Mouse (Mus musculus) G1E (cell line): Measurements from ENCODE around the gene Fbxl20. TPM values are rescaled to one million over a fixed set of nuclear protein-coding genes. Genes with fewer than 3 reads are reported as not detected.
A peak's percentile ranks its signal among the peaks of the same experiment; 100 is the strongest.

ENCODE experiments used
- ATAC-seq: 2 replicates; pipeline ENCODE4 v1.8.0; 2016; ENCODE audit warnings: mild to moderate bottlenecking; ENCODE audit not compliant: insufficient number of reproducible peaks, poor library complexity, low FRiP score, severe bottlenecking; ENCODE audit errors: extremely low read depth
- DNase-seq: peaks from one replicate; pipeline ENCODE4 v3.0.0; 2012; ENCODE audit warnings: low spot score
- H3K27me3 ChIP-seq: 2 replicates; pipeline ENCODE4 v1.6.1; 2012; ENCODE audit warnings: mild to moderate bottlenecking, low read length, inconsistent platforms; ENCODE audit not compliant: insufficient read depth
- H3K36me3 ChIP-seq: replicated peaks from 2 replicates; pipeline ENCODE3; 2012; ENCODE audit warnings: mild to moderate bottlenecking, inconsistent platforms
- H3K4me1 ChIP-seq: 2 replicates; pipeline ENCODE4 v1.6.1; 2012; ENCODE audit warnings: low read depth, low read length, inconsistent platforms, mixed read lengths; ENCODE audit not compliant: insufficient read depth
- H3K4me3 ChIP-seq: 2 replicates; pipeline ENCODE4 v1.5.1; 2012; ENCODE audit warnings: low read depth, mild to moderate bottlenecking, inconsistent platforms, low read length, moderate library complexity, mixed read lengths
- H3K9me3 ChIP-seq: replicated peaks from 2 replicates; pipeline ENCODE4 v1.6.1; 2012; ENCODE audit warnings: inconsistent platforms
- CTCF ChIP-seq: IDR thresholded peaks from 2 replicates; pipeline ENCODE4 v1.5.1; 2012; ENCODE audit warnings: low read depth, low read length, inconsistent platforms, mixed read lengths
- GATA1 ChIP-seq: IDR thresholded peaks from 2 replicates; pipeline ENCODE4 v1.6.1; 2012; ENCODE audit warnings: borderline replicate concordance, low read length, inconsistent platforms, mixed read lengths
- GATA2 ChIP-seq: IDR thresholded peaks from 2 replicates; pipeline ENCODE4 v1.6.1; 2012; ENCODE audit warnings: low read depth, low read length, inconsistent platforms, borderline replicate concordance
- POLR2AphosphoS5 ChIP-seq: IDR thresholded peaks from 2 replicates; pipeline ENCODE4 v1.6.1; 2012; ENCODE audit warnings: low read depth, low read length, inconsistent platforms; ENCODE audit not compliant: insufficient replicate concordance
- TAL1 ChIP-seq: conservative IDR thresholded peaks from 2 replicates; pipeline ENCODE4 v1.6.1; 2012; ENCODE audit warnings: low read depth, low read length, inconsistent platforms, mixed read lengths
- polyA plus RNA-seq: library from polyadenylated mRNA; stranded (reverse); fragments of >175 nt; gene quantifications from 2 replicates; pipeline ENCODE4 v1.2.3, GENCODE M21; 2012
- total RNA-seq, 2 experiments: library from RNA; stranded (forward) in 1 of 2; stranded (reverse) in 1 of 2; fragments of 200-1000 nt in 1 of 2; fragments of >200 nt in 1 of 2; fragmentation: Nextera tagmentation in 1 of 2; gene quantifications; 2 replicates each; pipeline ENCODE4 v1.2.3; 2014 to 2017

Fbxl20 gene
- total and polyA plus RNA-seq, 3 experiments = 13.2 to 55.3 (median 23.7) TPM

- Histone ChIP-seq H3K4me1 (peaks cover 6% of the 10 kb centered on the region), H3K4me3 (no peak overlapping the region), H3K27me3 (peaks cover 22% of the 10 kb centered on the region), H3K36me3 (peaks cover 6% of the 10 kb centered on the region), H3K9me3 (peaks cover 6% of the 10 kb centered on the region; the same call in 1 of the 2 replicates)
- ATAC-seq = no peak
- TF ChIP-seq GATA2 (no peak), TAL1 (no peak), GATA1 (no peak), CTCF (no peak), POLR2AphosphoS5 (no peak)
- DNase-seq = no peak
Observed at GRCm38 (mm10) chr11:98077086-98077485, 73.1 kb downstream of the Fbxl20 start.

- no peak for ATAC-seq
- Histone ChIP-seq H3K4me3 (no peak overlapping the region), H3K36me3 (no peaks in the 10 kb centered on the region), H3K4me1 (peaks cover 6% of the 10 kb centered on the region), H3K9me3 (peaks cover 9% of the 10 kb centered on the region; the same call in 1 of the 2 replicates), H3K27me3 (peaks cover 22% of the 10 kb centered on the region)
- TF ChIP-seq CTCF = peak; percentile 77
- TF ChIP-seq TAL1 = no peak
- DNase-seq = peak; percentile 52
Observed at GRCm38 (mm10) chr11:98075195-98075808, 74.9 kb downstream of the Fbxl20 start.

GRCm38 (mm10) chr11:98073442-98073841, 76.8 kb downstream of the Fbxl20 start:
- Histone ChIP-seq H3K4me1 (peaks cover 6% of the 10 kb centered on the region), H3K36me3 (no peaks in the 10 kb centered on the region), H3K27me3 (peaks cover 22% of the 10 kb centered on the region), H3K9me3 (peaks cover 9% of the 10 kb centered on the region; the same call in 1 of the 2 replicates), H3K4me3 (no peak overlapping the region)
- no peak for ATAC-seq
- DNase-seq = no peak
- TF ChIP-seq TAL1 (no peak), CTCF (no peak), GATA2 (no peak), GATA1 (no peak), POLR2AphosphoS5 (no peak)

GRCm38 (mm10) chr11:98067255-98067654, 82.9 kb downstream of the Fbxl20 start:
- Histone ChIP-seq H3K4me3 (no peak overlapping the region), H3K27me3 (peaks cover 7% of the 10 kb centered on the region; the same call in 1 of the 2 replicates), H3K4me1 (no peaks in the 10 kb centered on the region), H3K9me3 (0 out of 2 replicates have a peak, but pooled peaks cover 4% of the 10 kb centered on the region), H3K36me3 (no peaks in the 10 kb centered on the region)
- TF ChIP-seq POLR2AphosphoS5 (no peak), GATA2 (no peak), CTCF (no peak), GATA1 (no peak), TAL1 (no peak)
- ATAC-seq (no peak), DNase-seq (no peak)

GRCm38 (mm10) chr11:98066201-98066600, 84.0 kb downstream of the Fbxl20 start:
- no peaks in the 10 kb centered on the region for H3K4me1 ChIP-seq
- H3K4me3 ChIP-seq = no peak overlapping the region
- no peaks in the 10 kb centered on the region for H3K36me3 ChIP-seq
- DNase-seq = no peak
- TF ChIP-seq TAL1 = no peak
- no peak for TF ChIP-seq CTCF
- no peak for ATAC-seq
- H3K27me3 ChIP-seq = peaks cover 11% of the 10 kb centered on the region; the same call in 1 of the 2 replicates
- H3K9me3 ChIP-seq = no peaks in the 10 kb centered on the region

- Histone ChIP-seq H3K4me3 (no peak overlapping the region), H3K36me3 (no peaks in the 10 kb centered on the region), H3K4me1 (peaks cover 3% of the 10 kb centered on the region; the same call in 1 of the 2 replicates), H3K9me3 (no peaks in the 10 kb centered on the region), H3K27me3 (peaks cover 38% of the 10 kb centered on the region)
- DNase-seq (no peak), ATAC-seq (no peak)
- no peak for TF ChIP-seq GATA2
- no peak for TF ChIP-seq TAL1
- TF ChIP-seq GATA1 = no peak
- TF ChIP-seq CTCF = no peak
- no peak for TF ChIP-seq POLR2AphosphoS5
Observed at GRCm38 (mm10) chr11:98061904-98062562, 88.2 kb downstream of the Fbxl20 start.
